Mouse (Mus musculus) yolk sac, embryonic 10.5 days (tissue): ENCODE results near the gene Arhgap6.

Experiments
- DNase-seq: peaks from one replicate; pipeline ENCODE4 v3.0.0-alpha.2; 2017; ENCODE audit warnings: low spot score

Gene Arhgap6

DNA sequence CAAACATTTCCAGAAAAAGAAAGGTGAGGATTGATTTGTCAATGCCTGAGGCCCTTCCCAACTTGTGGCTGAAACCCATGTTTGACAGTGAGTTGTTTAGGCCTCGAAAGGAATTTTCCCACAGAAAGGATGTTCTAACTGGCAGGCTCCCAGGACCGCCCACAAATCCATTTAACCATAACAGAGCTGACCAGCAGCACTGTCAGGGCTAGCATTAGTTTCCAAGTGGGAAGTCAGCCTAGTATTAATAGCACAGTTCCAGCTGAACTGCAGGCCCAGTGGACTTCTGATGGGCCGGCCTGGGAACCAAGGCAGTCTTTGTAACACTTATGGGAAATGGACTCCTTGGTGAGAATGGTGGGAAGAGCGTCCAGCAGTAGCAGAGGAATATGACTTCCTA, 317.8 kb downstream of the Arhgap6 start:
- no peak for DNase-seq

DNA sequence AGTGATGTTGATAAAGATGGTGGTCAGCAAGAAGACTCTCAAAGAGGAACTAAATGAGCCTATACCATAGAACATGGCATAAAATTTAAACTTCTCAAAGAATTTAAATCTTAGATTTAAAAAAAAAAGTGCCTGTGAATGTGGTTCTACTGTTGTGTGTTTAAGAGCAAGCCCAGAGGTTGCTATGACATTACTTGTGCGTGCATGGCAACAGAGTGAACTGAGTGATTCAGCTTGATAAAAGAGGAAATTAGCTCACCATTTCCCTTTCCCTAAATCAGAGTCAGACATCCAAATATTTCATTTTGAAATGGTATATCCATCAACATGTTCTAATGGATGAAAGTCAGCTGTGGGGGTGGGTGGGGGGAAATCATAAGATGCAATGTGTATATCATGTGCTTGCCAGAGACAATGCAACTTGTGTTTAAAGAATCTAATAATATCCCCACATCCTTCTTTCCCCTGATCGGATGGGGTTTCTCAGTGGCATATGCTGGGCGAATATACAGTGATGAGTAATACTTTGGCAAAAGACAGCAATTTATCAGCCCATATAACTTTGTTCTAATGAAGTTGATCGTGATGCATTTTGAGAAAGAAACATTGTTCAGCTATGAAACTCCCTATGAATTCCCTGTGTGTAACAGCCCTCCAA, 328.3 kb downstream of the Arhgap6 start:
- DNase-seq: no peak

DNA sequence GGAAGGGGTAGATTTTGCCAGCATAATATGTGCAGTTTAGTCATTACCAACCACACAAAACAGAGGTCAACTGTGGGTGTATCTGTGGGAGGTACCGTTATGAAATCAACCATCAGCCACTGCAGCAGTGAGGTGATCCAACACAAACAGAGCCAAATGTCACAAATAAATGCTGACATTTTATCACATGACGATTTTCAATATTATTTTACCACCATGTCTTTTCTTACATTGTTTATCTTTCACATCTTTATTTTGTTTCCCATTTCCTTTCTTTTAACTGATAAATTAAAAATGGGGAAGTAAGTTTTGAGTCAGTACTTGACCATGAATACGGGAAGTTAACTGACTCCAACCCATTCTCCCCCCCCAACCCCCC, 328.9 kb downstream of the Arhgap6 start:
- no peak for DNase-seq

DNA sequence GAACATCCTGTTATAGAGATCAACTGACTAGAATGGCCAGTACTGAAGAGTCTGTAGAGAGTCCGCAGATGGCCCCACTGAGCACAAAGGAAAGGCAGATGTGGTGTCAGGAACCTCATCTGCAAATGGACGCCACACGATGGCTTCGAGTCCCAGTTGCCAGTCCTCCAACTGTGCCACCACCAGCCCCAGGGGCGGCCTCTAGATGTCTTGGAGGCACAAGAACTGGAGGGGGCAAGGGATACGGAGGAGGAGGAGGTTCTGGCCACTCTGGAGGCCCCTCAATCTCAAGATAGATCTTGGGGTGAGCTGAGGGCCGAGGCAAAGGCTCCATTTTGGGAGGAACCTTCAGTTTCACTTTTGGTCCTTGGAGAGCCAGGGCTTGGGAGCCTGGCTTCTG, 344.9 kb downstream of the Arhgap6 start:
- DNase-seq: no peak

DNA sequence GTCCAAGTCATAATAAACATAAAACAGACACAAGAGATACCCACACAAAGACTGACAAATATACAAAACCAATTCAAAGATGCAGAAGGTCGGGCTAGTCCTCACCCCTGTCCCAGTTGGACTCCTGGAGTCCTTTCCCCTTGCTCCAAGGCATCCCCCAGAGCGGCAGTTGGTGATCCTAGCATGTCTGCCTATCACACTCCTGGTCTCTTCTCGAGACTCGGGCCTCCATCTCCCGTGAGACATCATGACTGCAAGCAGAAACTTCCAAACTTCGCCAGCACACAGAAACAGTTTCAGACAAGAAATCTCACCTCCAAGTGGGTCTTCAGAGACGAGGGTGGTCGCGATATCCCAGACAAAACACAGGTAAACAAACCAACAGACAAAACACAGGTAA, 345.6 kb downstream of the Arhgap6 start:
- no peak for DNase-seq

DNA sequence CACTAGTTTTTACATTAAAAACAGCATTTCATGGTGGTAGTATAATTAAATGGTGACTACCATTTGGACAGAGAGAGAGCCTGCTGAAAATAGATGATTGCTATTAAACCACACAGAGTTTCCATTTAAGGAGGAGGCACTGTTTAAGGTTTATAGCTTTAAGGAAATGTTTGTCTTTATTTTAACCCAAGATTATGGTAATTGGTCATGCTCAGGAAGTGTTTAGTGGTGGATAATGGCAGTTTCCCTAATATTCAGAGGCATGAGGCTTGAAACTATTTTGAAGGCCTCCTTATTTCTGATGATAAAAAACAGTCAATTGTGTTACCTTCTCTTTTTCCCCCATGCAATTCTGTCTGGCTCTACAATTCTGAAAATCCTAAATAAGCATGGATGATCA, 358.9 kb downstream of the Arhgap6 start:
- no peak for DNase-seq

DNA sequence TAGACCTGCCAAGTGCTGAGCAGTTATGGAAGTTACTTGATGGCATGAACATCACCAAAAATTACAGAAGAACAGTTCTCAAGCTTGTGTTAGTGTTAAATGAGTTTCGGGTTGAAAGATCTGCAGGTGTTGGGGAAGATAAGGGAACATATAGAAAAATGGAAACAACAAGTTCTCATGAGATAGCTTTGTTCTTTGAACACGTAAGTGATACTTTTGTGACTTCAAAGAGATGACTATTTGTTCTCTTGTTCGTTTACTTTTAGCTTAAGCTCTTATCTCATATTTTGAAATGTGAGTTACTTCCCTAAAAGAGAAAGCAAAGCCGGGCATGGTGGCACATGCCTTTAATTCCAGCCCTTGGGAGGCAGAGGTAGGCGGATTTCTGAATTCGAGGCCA, 363.5 kb downstream of the Arhgap6 start:
- DNase-seq: no peak

DNA sequence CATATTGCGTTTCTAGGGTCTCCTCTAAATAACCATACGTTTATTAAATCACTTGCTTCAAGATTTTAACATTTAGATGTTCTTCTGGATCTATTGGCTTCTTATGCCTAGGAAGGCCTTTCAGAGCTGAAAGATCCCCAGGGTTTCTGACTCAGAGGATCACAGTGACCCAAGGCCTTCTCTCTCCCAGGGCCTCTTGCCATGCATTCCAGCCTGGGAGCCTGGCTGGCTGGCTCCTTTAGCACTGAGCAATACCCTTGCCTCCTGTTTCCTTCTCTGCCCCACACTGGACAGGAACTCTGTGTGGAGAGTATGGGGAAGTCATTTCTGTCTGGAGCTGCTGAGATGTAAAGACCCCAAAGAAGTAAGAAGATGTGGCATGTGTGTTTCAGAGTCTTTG, 376.1 kb downstream of the Arhgap6 start:
- no peak for DNase-seq

DNA sequence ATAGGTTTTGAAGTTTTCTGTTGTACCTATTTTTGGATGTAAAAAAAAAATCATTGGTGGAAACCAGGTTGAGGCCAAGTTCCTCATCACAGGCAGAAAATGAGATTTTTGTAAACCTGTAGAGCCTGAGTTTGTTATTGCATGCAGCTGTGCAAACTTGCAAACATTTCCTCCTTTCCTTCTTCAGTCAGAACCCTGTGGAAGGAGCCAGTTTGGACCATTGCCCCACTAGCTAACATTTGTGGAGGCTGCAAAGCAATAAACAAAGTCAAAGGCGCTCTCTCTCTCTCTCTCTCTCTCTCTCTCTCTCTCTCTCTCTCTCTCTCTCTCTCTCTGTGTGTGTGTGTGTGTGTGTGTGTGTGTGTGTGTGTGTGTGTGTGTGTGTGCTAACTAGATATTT, 378.9 kb downstream of the Arhgap6 start:
- no peak for DNase-seq

DNA sequence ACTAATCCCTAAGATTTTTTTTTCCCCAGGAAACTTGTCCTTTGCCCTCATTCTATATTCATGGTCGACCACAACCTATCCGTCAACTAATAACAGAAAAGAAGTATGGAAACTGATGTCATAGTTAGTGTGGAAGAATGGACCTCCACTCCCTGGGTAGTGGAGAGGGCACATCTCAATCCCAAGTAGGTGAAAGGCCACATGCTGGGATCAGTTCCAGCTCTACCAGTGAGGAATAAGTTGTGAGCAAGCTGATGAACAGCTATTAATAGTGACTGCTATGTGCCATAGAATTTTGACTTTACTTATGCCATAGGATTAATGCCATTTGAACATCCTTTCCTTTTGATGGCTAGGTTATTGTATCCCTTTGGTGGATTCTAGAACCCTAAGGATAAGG, 383.7 kb downstream of the Arhgap6 start:
- DNase-seq: no peak

DNA sequence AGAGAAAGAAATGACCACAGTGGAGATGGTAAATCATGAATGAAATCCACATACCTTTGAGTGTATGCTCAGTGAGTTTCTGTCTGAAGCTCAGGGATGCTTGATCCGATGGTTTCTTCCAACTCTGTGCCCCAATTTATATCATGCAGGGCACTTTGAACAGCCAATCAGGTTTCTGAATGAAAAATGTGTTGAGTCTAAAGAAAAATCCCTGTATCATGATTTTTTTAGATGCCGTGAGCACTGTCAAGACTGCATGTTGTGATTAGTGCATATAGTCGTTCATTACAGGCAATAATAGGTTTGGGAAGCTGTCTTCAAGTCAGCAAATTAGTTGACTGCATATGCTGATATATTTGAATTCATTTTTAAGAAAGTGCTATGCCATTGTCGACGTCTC, 392.2 kb downstream of the Arhgap6 start, which contains the start of gene Amelx:
Amelx (minus strand) TSS at position 101 of the 400 bp plus-strand sequence.
- DNase-seq: no peak

DNA sequence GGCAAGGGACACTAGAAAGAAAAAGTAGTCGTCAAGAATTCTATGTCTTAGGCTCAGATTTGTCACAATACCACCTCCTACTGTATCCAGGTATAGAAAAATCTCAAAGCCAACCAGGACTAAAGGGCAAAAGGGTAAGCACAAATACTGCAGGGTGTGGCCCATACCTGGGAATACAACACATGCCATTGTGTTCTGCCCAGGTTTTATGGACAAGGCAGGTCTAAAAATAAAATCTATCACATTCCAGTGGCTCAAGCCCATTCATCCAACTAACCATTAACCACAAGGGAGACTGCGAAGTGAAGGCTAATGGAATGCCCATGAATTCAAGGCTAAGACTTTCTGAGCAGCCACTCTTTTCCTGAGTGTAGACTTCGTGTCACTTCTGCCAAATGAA, 415.1 kb downstream of the Arhgap6 start:
- no peak for DNase-seq

DNA sequence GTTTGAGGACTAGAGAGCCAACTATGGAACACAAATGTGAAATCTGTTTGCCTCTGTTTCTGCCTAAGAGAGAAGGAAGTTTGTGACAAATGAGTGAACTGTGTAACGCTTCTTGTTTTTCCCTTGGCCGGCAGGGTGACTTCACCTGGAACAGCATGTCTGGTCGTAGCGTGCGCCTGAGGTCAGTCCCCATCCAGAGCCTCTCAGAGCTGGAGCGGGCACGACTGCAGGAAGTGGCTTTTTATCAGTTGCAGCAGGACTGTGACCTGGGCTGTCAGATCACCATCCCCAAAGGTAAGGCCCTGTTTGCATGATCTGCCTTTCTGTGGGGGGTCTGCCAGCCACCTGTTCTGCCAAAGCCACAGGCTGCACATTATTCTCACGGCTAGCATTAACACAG, 425.2 kb downstream of the Arhgap6 start:
- DNase-seq: no peak

DNA sequence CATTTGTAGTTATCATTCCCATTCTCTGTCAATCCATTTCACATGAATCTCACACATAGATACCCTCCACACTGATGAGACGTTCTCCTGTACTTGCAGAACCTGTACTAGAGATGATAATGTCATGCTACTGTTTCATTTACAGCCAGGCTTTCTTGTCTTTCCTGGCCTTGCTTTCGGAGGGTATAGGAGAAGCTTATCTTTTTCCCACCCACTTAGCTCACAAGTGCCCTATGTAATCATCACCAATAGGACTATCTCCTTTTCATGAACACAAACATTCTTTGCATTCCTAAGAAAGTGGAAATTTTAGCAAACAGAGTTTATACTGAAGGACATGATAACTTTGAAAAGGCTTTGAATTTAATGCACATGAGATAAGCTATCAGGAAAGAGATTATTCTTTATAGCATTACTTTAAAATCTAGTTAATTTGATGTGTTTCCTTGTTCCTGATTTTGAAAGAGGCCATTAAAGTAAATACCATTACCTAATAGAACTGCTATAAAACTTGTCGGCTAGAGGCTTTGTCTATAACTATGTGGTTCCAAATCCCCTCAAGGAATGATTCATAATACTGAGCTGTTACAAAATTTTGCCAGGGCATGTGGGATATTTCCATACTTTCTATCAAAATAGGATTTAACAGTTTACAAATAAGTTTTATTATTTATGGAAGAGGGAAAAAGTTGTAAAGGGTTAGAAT, 427.6 kb downstream of the Arhgap6 start:
- DNase-seq: no peak

DNA sequence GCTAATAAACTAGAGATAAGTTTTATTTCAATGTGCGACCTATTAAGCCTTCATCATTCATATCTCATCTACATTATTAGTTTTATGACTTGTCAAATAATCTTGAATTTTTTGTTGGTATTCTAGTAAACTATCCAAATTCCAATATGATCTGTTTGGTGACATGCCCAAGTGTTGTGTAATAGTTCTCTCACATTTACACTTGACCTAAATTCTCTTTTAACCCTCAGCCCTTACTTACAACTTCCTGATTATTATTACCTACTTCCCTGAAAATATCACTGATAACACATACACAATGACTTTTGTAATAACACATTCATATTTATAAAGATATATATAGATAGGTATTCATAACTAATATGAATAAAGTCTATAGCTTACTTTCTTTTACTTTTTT, 461.0 kb downstream of the Arhgap6 start:
- no peak for DNase-seq

DNA sequence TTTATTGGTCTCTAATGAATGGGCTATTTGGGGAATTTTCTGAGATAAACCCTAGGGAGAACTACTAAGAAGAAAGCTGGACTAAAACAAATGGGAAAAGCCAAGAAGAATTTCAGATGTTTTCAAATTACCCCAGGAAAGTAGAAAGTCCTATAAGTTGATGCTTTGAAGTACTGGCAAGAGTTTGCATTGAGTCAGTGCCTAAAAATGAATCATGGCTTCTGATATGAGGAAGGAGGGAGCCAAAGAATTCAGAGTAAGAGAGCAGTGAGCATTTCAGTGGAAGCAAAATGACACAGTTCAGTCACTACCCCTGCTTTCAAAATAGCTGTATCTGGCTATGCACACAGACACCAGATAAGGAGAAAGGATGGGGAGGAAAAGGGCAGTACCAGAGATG, 461.8 kb downstream of the Arhgap6 start:
- DNase-seq: no peak

DNA sequence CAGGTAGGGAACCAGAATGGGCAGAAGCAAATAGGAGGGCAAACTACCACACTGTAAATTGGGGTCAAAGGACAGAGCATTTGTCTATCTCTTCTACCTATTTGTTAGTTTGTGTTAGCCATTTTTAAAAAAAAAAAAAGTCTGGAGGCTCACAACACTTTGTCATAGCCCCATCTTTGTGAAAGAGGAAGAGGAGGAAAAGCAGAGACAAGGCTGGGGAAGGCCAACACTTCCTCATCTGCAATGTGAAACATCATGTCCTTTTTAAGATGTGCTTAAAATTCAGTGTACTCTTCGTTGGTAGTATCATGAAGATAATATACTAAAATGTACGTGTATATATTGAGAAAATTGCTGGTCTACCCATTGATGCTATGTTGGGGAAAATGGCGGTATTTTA, 466.1 kb downstream of the Arhgap6 start:
- DNase-seq: no peak

DNA sequence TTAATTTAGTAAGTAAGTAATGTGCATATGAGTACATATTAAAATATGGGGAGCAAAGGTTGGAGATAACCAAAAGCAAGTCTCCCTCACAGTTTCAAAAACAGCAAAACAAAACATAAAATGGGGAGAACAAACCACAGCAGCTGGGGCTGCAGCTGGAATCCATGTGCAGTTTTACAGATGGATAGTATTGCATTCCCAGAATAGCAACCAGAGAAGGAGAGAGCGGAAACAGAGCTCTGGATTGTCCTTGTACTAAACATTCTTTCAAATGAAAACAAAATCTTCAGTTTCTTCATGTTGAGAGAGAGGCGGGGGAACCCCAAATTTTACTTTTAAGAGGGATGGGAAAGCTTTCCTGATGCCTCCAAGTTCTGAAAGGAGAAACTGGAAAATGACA, 467.3 kb downstream of the Arhgap6 start:
- DNase-seq: no peak

DNA sequence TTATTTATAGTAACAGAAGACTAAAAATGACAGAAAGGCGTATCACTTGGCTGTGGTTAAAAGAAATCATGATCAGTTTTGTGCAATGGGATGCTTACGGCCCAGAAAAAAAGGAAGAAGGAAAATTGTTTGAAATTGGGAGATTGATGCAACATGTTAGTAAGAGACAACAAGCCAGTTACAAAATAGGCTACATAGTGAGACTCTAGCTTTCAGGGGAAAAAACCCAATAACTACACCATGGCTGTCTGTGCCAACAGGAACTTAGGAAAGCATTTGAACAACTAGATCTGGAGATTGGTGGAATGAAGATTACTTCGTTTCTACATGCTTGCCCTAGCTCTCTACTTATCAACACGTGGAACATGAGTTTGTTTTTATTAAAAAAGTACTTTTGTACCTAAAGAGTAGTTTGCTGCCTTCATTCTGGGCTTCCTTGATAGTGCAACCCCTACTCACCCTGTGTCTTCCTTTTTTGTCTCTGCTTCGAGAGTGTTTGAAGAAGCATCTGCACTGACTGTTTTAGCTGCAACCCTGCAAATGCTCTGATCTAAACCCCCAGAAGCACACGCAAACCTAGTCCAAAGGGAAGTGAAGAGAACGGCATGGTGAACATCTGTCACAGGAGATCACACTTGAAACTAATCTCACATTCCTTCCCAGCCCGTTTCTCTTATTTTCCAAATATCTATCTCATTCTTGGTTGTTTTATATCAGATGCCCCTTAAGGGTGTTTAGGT, 468.7 kb downstream of the Arhgap6 start:
- DNase-seq: no peak

DNA sequence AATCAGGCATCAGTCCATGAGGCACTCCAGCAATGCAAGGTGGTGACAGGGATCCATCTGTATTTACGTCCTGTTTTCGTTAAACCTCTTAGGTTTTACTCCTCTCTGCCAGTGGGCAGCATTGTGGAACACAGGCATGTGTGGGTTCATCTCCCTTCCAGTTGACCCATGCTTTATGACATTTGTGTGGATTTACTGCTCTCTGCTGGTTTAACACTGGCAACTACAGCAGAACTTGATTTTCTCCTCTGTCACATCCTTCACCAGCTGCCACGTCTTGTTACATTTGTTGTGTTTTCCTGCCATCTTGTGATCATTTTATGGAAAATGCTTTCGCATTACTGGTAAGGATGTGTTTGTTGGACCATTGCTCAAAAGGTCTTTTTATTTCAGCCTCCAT, 504.7 kb downstream of the Arhgap6 start:
- DNase-seq: no peak

DNA sequence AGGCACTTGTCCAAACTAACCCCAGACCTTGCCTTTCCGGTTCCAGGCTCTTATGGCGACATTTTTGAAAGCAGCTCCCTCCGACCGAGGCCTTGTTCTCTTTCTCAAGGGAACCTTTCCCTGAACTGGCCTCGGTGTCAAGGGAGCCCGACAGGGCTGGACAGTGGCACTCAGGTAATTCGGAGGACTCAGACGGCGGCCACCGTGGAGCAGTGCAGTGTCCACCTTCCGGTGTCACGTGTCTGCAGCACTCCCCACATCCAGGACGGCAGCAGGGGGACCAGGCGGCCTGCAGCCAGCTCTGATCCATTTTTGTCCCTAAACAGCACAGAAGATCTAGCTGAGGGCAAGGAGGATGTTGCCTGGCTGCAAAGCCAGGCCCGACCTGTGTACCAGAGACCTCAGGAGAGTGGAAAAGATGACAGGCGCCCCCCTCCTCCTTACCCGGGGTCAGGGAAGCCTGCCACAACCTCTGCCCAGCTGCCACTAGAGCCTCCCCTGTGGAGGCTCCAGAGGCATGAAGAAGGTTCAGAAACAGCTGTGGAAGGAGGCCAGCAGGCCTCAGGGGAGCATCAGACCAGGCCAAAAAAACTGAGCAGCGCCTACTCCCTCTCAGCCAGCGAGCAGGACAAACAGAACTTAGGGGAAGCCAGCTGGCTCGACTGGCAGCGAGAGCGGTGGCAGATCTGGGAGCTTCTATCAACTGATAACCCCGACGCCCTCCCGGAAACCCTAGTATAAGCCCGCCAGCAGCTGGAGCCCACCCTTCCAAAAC, 507.6 kb downstream of the Arhgap6 start:
- DNase-seq: no peak

DNA sequence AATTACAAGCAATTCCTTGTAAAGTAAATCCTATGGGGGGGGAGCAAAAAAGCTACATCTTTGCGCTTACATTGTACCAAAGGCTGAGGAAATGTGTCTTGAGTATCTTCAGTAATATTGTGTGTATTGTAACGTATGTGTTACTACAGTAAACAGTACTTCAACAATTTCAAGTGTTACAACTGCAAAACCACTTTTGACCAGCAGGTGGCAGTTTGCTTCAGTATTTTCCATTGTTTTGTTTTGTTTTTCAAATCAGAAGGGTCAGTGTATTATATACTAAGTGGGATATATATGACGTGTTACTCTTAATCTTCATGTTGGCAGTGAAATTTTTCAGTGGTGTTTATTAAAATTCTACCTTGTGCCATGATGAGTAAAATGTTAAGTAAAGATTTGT, 509.0 kb downstream of the Arhgap6 start:
- DNase-seq: no peak

DNA sequence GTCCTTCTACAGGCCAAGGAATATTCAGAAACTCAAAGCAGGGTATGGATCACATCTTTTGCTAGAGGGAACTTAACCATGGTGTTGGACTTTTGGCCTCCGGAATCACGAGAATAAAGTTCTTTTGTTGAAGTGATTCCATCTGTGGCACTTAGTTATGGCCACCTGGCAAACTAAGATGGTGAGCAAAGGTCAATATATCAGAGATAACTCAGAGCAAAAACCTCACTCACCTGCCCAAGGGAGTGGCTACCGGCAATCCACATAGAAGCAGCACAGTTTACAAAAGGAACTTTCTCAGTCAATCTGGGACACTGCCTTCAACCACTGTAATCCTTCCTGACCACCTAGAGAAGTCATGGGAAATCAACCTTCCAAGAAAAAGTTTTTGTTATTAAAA, 513.7 kb downstream of the Arhgap6 start:
- DNase-seq: no peak
